Mouse (Mus musculus) mouse trophoblast stem cell (cell line): Measurements from ENCODE around the gene Gm20388.

ENCODE experiments used
- in situ Hi-C, 2 experiments: fragments of 300-500 bp; cut with MseI, MboI; formaldehyde crosslinking; loops; 2 replicates in 1 of 2; 3 replicates in 1 of 2; pipeline ENCODE4 v1.15.1; 2025

The Gm20388 gene

GRCm38 (mm10) chr8:122784756-122785155 lies 2874.1 kb downstream of the Gm20388 start:
- in situ Hi-C loops, result no loop called here

DNA sequence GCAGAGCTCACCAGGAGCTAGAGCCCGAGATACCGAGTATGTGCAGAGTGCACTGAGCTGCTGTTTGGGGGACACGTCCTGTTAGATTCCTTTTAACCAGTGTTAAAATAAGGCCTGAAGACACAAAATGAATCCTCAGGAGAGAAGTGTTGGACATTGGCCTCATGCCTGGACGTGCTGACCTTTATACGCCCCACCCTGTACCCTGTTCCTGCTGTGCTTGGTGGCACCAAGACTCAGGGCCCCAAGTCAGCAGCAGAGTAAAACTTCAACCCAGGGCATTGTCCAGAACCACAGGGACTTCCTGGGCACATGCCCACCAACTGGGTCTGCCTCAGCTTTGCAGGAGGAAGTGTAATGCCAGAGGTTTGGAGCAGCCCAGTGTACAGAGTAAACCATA lies 2879.2 kb downstream of the Gm20388 start:
- in situ Hi-C loops, result no loop called here

- in situ Hi-C loops, result no loop called here
Measured at GRCm38 (mm10) chr8:122793375-122794174, 2882.9 kb downstream of the Gm20388 start.

GRCm38 (mm10) chr8:122794175-122794454 lies 2883.5 kb downstream of the Gm20388 start:
- in situ Hi-C loops, result no loop called here

- in situ Hi-C loops, result no loop called here
Measured at GRCm38 (mm10) chr8:122803906-122804761, 2893.5 kb downstream of the Gm20388 start.

DNA sequence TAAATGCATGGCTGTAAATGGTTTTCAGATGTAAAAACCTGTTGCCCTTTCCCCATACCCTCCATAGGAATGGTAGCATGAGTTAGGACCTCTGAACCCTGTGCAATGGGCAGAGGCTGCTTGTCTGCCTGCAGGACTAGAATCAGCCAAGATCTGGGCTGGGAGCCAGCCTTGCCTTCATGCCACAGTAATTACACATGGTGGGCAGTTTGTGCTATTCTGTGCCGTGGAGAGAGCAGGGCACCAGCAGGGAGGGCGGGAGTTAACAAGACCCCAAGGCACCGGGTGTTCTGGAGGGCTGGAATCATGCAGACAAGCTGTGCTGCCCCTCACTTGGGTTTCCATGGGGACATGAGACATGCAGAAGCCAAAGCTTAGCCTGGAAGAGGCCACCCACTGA lies 2894.7 kb downstream of the Gm20388 start:
- in situ Hi-C loops, result no loop called here

GRCm38 (mm10) chr8:122806956-122807538 lies 2896.4 kb downstream of the Gm20388 start:
- in situ Hi-C loops, result no loop called here

- in situ Hi-C loops, result no loop called here
Measured at GRCm38 (mm10) chr8:122807907-122808306, 2897.3 kb downstream of the Gm20388 start.

DNA sequence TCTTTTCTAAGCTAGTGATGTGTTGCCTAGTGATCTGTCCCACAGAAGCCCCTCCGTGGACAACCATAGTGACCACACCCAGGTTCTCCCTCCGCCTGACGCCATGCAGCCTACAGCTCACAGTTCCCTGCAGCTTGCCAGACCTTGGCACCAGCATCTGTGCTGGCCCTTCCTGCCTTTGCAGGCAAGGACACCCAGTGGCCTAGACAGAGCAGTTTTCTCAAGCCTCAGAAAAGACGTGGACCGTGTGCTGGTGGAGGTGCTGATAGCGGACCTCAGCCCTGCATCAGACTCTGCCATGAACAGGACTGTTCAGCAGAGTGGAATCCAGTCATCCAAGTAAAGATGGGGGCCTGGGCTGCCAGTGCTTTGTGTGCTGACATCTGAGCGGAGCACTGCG lies 2899.7 kb downstream of the Gm20388 start:
- in situ Hi-C loops, result no loop called here

DNA sequence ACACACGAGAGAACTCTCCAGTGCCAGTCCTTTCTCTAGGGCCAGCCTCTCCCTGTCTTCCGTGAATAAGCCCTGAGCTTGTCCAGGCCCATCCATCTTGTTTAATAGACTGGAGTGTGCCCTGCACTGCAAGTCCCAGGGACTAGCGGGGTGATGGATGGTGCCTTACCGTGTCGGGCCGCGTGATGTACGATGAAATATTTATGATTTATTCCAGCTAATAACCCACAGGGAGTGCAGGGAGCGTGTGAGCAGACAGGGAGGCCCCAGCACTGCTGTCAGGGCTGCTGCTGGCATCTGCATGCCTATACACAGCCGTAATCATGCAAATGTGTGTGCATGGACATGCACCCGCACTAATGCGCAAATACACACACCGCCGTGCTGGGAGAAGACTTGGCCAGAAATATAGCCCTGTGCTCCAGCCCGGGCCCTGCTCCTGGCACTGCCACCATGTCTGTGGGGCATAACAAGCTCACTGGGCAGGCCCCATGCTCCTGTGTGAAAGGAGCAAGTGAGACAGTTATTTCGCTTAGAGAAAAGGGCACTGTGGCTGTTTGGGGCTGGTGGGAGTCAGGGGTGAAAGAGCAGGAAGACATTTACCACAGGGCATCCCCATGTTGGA lies 2901.3 kb downstream of the Gm20388 start:
- in situ Hi-C loops, result no loop called here

GRCm38 (mm10) chr8:122812610-122813250 lies 2902.1 kb downstream of the Gm20388 start:
- in situ Hi-C loops, result no loop called here

GRCm38 (mm10) chr8:122814608-122815007 lies 2904.0 kb downstream of the Gm20388 start:
- in situ Hi-C loops, result no loop called here

DNA sequence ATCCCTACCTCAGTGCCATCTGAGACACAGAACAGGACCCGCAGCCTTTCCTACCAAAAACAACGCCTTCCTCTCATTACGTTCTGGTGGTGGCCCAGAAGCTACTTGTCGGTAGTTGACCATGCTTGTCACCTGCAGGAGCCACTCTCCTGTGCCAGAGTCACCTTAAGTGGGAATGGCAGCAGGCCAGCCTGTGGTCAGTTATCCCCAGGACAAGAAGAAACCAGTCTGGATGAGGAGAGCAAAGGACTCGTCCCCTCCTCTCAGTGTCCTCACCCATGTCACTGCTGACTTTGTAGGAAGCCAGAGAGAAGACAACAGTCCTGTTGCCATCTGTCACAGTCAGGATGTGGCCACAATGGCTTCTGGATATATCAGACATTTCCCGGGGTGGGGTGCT lies 2906.3 kb downstream of the Gm20388 start:
- in situ Hi-C loops, result no loop called here

- in situ Hi-C loops, result no loop called here
Measured at GRCm38 (mm10) chr8:122817724-122818496, 2907.3 kb downstream of the Gm20388 start.

GRCm38 (mm10) chr8:122819776-122820175 lies 2909.1 kb downstream of the Gm20388 start:
- in situ Hi-C loops, result no loop called here

DNA sequence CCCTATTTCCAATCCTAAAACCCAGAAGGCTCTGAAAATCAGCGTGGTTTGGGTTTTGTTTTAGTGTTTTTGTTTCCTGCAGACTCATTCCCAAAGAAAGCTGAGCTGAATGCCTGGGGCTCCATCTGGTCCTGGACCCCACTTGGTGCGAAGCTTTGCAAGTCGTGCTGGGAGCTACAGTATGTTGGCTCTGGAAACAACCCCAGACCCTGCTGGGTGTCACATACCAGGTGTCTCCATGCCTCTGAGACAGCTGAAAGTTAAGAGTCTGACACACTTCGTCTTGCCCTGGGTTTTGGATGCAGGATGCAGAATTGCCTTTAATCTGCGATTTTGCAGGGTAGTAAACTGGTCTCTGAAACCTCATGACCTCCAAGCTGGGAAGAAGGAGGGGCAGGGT lies 2913.9 kb downstream of the Gm20388 start:
- in situ Hi-C loops, result no loop called here

DNA sequence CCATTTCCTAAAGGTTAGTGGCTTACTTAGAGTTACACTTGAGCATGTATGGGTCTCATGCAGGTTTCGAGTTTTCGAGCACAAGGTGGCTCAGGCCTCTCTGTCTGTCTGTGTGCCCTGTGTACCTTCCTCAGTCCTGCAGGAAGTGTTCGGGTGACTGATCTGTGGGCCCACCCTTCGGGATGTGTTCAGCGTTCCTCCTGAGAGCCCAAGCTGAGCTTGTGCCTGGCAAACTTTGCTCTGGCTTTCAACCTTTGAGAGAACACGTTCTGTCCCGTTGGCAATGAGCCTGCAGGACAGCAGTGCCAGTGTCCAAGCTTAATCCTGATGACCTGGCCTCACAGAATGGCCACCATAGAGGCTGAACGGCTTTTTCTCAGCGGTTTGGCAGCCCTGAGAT lies 2914.3 kb downstream of the Gm20388 start:
- in situ Hi-C loops, result loop anchor here in 1 of 2 experiments (5.0 kb wide), 1 partner anchor 208 kb away; no protein-coding TSS in a partner anchor

GRCm38 (mm10) chr8:122825408-122825807 lies 2914.8 kb downstream of the Gm20388 start:
- in situ Hi-C loops, result loop anchor here in 1 of 2 experiments (5.0 kb wide), 1 partner anchor 208 kb away; no protein-coding TSS in a partner anchor

DNA sequence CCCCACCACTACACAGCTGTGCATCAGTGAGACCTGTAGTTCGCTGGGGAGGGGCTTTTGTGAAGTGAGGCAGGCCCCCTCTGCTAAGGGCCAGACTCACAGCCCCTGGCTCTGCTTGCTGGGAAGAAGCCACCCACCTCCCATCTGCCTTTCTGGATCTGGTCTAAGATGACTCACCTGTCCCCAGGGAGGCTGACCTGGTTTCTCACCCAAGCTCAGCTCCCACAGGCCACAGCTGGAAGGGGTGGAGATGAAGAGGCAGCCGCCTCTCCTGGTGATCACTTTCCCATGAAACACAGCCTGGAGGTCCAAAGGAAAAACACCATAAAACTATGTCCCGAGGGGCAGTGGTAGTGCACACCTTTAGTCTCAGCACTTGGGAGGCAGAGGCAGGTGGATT lies 2918.8 kb downstream of the Gm20388 start:
- in situ Hi-C loops, result loop anchor here in 1 of 2 experiments (5.0 kb wide), 1 partner anchor 212 kb away; no protein-coding TSS in a partner anchor

DNA sequence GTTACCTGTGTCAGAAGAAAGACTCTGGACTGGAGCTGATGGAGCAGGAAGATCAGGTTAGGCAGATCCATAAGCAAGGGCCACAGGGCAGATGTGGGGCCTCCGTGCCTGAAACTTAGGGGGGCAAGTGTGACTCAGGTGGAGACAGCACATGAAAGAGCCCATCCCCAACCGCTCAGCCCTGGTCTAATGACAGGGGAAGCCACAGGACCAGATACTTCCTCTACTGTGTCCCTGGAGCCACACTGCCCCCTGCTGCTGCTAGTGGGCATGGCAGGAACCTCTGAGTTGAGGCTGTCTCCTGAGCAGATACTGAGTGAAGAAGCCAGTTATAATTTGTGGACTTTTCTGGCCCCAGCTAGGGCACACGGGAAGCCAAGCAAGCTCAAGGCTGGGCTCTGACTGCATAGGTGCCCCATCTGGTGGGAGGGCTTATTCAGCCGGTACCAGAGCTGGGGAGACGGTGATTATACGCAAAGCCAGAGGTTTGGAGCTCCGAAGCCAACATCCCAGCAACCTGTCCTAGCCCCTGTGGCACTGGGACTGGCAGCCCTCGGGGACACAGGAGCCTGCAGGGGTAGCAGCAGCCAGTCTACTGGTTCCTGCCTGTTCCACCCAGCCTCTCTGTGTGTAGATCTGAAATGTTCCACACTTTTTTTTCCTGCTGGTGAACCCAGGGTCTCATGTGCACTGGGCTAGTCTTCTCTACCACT lies 2919.9 kb downstream of the Gm20388 start:
- in situ Hi-C loops, result loop anchor here in 1 of 2 experiments (5.0 kb wide), 1 partner anchor 213 kb away; no protein-coding TSS in a partner anchor
